Mouse (Mus musculus) brain, embryonic 14.5 days (tissue): ENCODE data around the gene Prl3d3. TPM values are rescaled to one million over a fixed set of nuclear protein-coding genes. Genes with fewer than 3 reads are reported as not detected.
"Not testable (repeated sequence)": the region's sequence is repeated elsewhere in the genome, so short reads cannot be mapped to it uniquely, and the experiment has no call there.

ENCODE experiments used
- DNase-seq: peaks from one replicate; pipeline ENCODE4 v3.0.0-alpha.2; 2011; ENCODE audit warnings: low read depth
- CTCF ChIP-seq: fragments of 200-500 bp; IDR thresholded peaks from 2 replicates; pipeline ENCODE4 v1.5.1; 2012; ENCODE audit warnings: inconsistent platforms, mild to moderate bottlenecking, moderate library complexity, borderline replicate concordance; ENCODE audit not compliant: insufficient read depth, insufficient read length; ENCODE audit errors: extremely low read depth
- POLR2A ChIP-seq: fragments of 200-500 bp; IDR thresholded peaks from 2 replicates; pipeline ENCODE4 v1.6.1; 2012; ENCODE audit warnings: mild to moderate bottlenecking, inconsistent platforms, borderline replicate concordance; ENCODE audit not compliant: poor library complexity, insufficient read depth, insufficient read length, severe bottlenecking; ENCODE audit errors: extremely low read depth
- polyA plus RNA-seq: library from polyadenylated mRNA; depleted of rRNA; stranded (reverse); fragments of >200 nt; gene quantifications from 2 replicates; pipeline ENCODE4 v1.2.3, GENCODE M21; 2012; rRNA removed

Prl3d3 gene
- not detected in 2 replicates for polyA plus RNA-seq

- not testable (repeated sequence) for DNase-seq
Observed at GRCm38 (mm10) chr13:27156490-27156889, at the start of gene Prl3d3. TSS of gene Prl3d3 (plus strand) at chr13:27156790.

GRCm38 (mm10) chr13:27121398-27121797 is 35.2 kb upstream of the Prl3d3 start, which contains the start of gene Prl3d2:
TSS of gene Prl3d2 (plus strand) at chr13:27121698.
- DNase-seq = not testable (repeated sequence)

- TF ChIP-seq CTCF = no peak
- no peak for TF ChIP-seq POLR2A
- no peak for DNase-seq
Observed at GRCm38 (mm10) chr13:27148264-27148663, 8.3 kb upstream of the Prl3d3 start.

GRCm38 (mm10) chr13:27196359-27196758 is 39.8 kb downstream of the Prl3d3 start, which contains the start of gene Prl3c1:
TSS of gene Prl3c1 (plus strand) at chr13:27196659.
- TF ChIP-seq POLR2A (no peak), CTCF (no peak)
- no peak for DNase-seq

Other genes with a start within 250 kb of the Prl3d3 start
- not detected in 2 replicates for gene Prl, start 99.2 kb upstream of the Prl3d3 start, polyA plus RNA-seq
- gene Prl3d1, start 62.6 kb upstream of the Prl3d3 start, polyA plus RNA-seq = not detected in 2 replicates
- gene Prl3d2, start 35.1 kb upstream of the Prl3d3 start, polyA plus RNA-seq = not detected in 2 replicates
- not detected in 2 replicates for gene Prl3c1, start 39.9 kb downstream of the Prl3d3 start, polyA plus RNA-seq
- gene Prl3b1, start 85.1 kb downstream of the Prl3d3 start, polyA plus RNA-seq = 1.3 and 3.2 TPM in 2 replicates
- not detected in 2 replicates for gene Prl3a1, start 102.6 kb downstream of the Prl3d3 start, polyA plus RNA-seq
- 0.14 TPM in 1 of 2 replicates, not detected in the other for gene Prl6a1, start 155.8 kb downstream of the Prl3d3 start, polyA plus RNA-seq
- gene Prl8a2, start 188.9 kb downstream of the Prl3d3 start, polyA plus RNA-seq = 0.13 TPM in 1 of 2 replicates, not detected in the other
- 0.19 and 1.3 TPM in 2 replicates for gene Prl2b1, start 234.1 kb downstream of the Prl3d3 start, polyA plus RNA-seq